Mouse (Mus musculus): Measurements from ENCODE around the gene Lyve1. TPM values are rescaled to one million over a fixed set of nuclear protein-coding genes. Genes with fewer than 3 reads are reported as not detected.

Lyve1 gene
- polyA plus RNA-seq, 1 experiment from 2014 or later = 13.8 TPM

DNA sequence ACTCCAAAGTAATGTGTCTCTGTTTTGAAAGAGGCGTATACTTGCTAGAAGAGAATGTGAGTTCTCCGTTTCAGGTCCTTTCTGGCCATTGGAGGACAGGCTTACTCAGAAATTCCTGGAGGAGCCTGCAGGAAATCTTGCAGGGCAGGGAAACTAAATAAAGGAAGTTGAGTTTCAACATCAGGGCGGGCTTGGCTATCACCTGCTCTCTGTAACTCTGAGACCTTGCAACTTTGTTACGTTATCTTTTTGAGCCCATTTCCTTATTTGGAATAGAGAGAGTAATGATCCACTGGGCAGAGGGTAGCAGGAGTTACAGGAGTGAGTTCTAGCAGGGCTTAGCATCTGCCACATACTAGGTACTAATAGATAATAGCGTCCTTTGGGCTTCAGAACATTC is 2.9 kb downstream of the Lyve1 start:
- peak overlapping the region; percentile 84 for H3K27ac ChIP-seq (ENCODE audit: low read length)
- peaks cover 25% of the 10 kb centered on the region for H3K4me1 ChIP-seq (ENCODE audit: control insufficient read depth, insufficient read depth, low read length)
- no peak overlapping the region for H3K4me3 ChIP-seq (ENCODE audit: low read length)
- H3K9me3 ChIP-seq (ENCODE audit: control insufficient read depth, low read length) = no peaks in the 10 kb centered on the region
- 0 out of 2 replicates have a peak overlapping the region, but pooled peaks have one; percentile 29 for H3K9ac ChIP-seq (ENCODE audit: low read depth, low read length)
- no peaks in the 10 kb centered on the region for H3K36me3 ChIP-seq (ENCODE audit: control insufficient read depth, insufficient read depth, low read length)
- no peaks in the 10 kb centered on the region for H3K27me3 ChIP-seq (replicated peaks; ENCODE audit: control insufficient read depth, insufficient read depth, low read length)
- peak overlapping the region; percentile 13; the same call in 1 of the 2 replicates for H3K4me2 ChIP-seq (ENCODE audit: low read depth, low read length)
- peak; percentile 89 for ATAC-seq
- 23% methylated on average over 5 of the region's 5 CpGs for WGBS

DNA sequence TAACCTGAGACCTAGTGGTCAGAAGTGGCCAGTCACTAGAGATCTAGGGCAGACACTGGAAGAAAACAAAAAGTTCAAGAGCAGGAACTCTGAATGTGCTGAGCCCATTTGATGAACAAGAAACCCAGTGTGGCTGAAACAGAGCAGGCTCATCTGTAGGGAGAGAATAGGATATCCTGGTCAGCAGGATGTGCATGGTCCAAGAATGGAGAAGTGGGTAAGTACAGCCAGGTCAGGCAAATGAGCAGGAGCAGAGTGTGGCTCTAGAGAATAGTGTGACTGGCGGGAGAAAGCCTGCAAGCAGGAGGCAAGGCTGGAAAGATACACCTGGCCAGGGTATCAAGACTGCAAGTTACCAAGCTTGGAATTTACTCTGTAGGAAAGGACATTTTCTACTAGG is 7.4 kb downstream of the Lyve1 start:
- Histone ChIP-seq H3K36me3 (ENCODE audit: control insufficient read depth, insufficient read depth, low read length) (no peaks in the 10 kb centered on the region), H3K4me2 (ENCODE audit: low read depth, low read length) (no peak overlapping the region), H3K27ac (ENCODE audit: low read length) (no peak overlapping the region), H3K27me3 (replicated peaks; ENCODE audit: control insufficient read depth, insufficient read depth, low read length) (no peaks in the 10 kb centered on the region), H3K4me3 (ENCODE audit: low read length) (no peak overlapping the region), H3K9ac (ENCODE audit: low read depth, low read length) (no peak overlapping the region), H3K4me1 (ENCODE audit: control insufficient read depth, insufficient read depth, low read length) (peaks cover 39% of the 10 kb centered on the region), H3K9me3 (ENCODE audit: control insufficient read depth, low read length) (no peaks in the 10 kb centered on the region)
- ATAC-seq = no peak
- 68% methylated on average over 1 of the region's 1 CpGs for WGBS

DNA sequence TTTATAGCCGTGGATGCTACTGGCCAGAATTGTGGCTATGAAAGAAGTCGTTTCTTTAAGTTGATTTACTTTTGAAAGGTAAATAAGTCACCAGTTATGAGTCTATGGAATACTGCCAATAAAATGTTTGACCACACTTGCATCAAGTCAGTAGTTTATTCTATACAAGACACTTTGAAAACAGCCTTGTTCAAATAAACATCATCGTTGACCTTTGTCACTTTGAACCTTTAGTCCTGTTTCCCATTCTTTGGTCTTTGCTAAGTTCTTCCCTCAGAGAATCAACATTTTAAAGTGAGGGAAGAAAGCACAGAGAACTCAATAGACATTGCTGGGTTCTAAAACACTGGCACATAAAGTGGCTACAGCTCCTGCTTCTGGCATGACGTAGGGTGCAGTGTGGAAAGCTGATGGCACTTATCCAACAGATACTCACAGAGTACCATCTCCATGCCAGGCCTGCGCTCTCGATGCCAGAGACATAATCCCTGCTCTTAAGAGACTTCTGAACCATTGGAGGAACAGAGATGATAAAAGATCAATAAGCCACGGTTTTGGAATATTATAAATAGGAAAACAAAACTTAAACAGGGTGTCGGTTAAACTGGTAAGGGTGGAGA is 8.0 kb downstream of the Lyve1 start:
- Histone ChIP-seq H3K9ac (ENCODE audit: low read depth, low read length) (no peak overlapping the region), H3K9me3 (ENCODE audit: control insufficient read depth, low read length) (no peaks in the 10 kb centered on the region), H3K27ac (ENCODE audit: low read length) (no peak overlapping the region), H3K36me3 (ENCODE audit: control insufficient read depth, insufficient read depth, low read length) (no peaks in the 10 kb centered on the region), H3K4me2 (ENCODE audit: low read depth, low read length) (no peak overlapping the region), H3K4me3 (ENCODE audit: low read length) (no peak overlapping the region), H3K4me1 (ENCODE audit: control insufficient read depth, insufficient read depth, low read length) (peaks cover 36% of the 10 kb centered on the region), H3K27me3 (replicated peaks; ENCODE audit: control insufficient read depth, insufficient read depth, low read length) (no peaks in the 10 kb centered on the region)
- 61% methylated on average over 8 of the region's 8 CpGs for WGBS
- ATAC-seq = no peak

DNA sequence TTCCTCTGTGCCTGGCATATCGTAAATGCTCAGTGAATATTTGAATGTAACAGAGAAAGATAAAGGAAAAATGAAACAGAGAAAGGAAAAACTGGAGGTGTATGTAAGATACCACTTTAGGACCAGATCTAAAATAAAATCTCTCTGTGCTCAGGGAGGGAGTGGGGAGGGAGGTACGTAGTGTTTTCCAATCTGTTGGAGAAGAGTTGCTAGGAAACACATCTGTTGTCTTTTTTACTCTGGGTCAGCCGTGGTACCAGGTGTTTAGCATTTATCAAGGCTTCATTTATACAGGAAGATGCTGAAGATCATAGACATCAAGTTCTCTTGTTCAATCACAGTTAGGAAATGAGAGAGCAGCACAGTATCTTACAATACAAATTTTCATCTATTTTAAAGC is 8.5 kb downstream of the Lyve1 start:
- Histone ChIP-seq H3K4me2 (ENCODE audit: low read depth, low read length) (no peak overlapping the region), H3K4me1 (ENCODE audit: control insufficient read depth, insufficient read depth, low read length) (peaks cover 32% of the 10 kb centered on the region), H3K9me3 (ENCODE audit: control insufficient read depth, low read length) (no peaks in the 10 kb centered on the region), H3K36me3 (ENCODE audit: control insufficient read depth, insufficient read depth, low read length) (no peaks in the 10 kb centered on the region), H3K27me3 (replicated peaks; ENCODE audit: control insufficient read depth, insufficient read depth, low read length) (no peaks in the 10 kb centered on the region), H3K9ac (ENCODE audit: low read depth, low read length) (no peak overlapping the region), H3K27ac (ENCODE audit: low read length) (no peak overlapping the region), H3K4me3 (ENCODE audit: low read length) (no peak overlapping the region)
- WGBS = 50% methylated on average over 3 of the region's 3 CpGs
- ATAC-seq = no peak

DNA sequence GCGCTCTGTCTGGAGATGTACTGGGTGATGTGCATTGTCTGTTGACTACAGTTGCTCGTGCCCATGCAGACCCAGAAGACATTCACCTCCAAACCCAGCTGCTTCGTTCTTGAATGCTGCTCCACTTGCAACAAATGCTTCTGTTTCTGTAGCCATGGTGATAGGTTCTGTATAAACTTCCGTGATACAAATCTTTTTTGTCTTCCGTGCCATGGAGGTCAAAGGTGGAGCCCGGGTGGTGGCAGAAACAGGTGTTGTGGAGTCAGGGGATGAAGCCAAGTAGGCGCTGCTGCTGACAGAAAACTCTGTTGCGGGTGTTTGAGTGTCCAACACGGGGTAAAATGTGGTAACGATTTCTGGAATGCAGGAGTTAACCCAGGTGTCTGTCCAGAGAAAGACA is 9.4 kb downstream of the Lyve1 start:
- no peak overlapping the region for H3K27ac ChIP-seq (ENCODE audit: low read length)
- H3K36me3 ChIP-seq (ENCODE audit: control insufficient read depth, insufficient read depth, low read length) = no peaks in the 10 kb centered on the region
- H3K27me3 ChIP-seq (replicated peaks; ENCODE audit: control insufficient read depth, insufficient read depth, low read length) = no peaks in the 10 kb centered on the region
- no peak overlapping the region for H3K4me2 ChIP-seq (ENCODE audit: low read depth, low read length)
- no peaks in the 10 kb centered on the region for H3K9me3 ChIP-seq (ENCODE audit: control insufficient read depth, low read length)
- peaks cover 26% of the 10 kb centered on the region for H3K4me1 ChIP-seq (ENCODE audit: control insufficient read depth, insufficient read depth, low read length)
- no peak overlapping the region for H3K4me3 ChIP-seq (ENCODE audit: low read length)
- H3K9ac ChIP-seq (ENCODE audit: low read depth, low read length) = no peak overlapping the region
- WGBS = 51% methylated on average over 10 of the region's 10 CpGs
- ATAC-seq = no peak

GRCm38 (mm10) chr7:110851541-110852203 is 11.4 kb downstream of the Lyve1 start:
- Histone ChIP-seq H3K27me3 (replicated peaks; ENCODE audit: control insufficient read depth, insufficient read depth, low read length) (no peaks in the 10 kb centered on the region), H3K9me3 (ENCODE audit: control insufficient read depth, low read length) (no peaks in the 10 kb centered on the region), H3K4me1 (ENCODE audit: control insufficient read depth, insufficient read depth, low read length) (peaks cover 26% of the 10 kb centered on the region), H3K4me2 (ENCODE audit: low read depth, low read length) (peak overlapping the region; percentile 12; the same call in 1 of the 2 replicates), H3K36me3 (ENCODE audit: control insufficient read depth, insufficient read depth, low read length) (no peaks in the 10 kb centered on the region), H3K9ac (ENCODE audit: low read depth, low read length) (0 out of 2 replicates have a peak overlapping the region, but pooled peaks have one; percentile 19), H3K27ac (ENCODE audit: low read length) (peak overlapping the region; percentile 91), H3K4me3 (ENCODE audit: low read length) (no peak overlapping the region)
- ATAC-seq = peak; percentile 81
- WGBS = 60% methylated on average over 7 of the region's 7 CpGs

GRCm38 (mm10) chr7:110848371-110848770 is 14.7 kb downstream of the Lyve1 start:
- Histone ChIP-seq H3K9ac (ENCODE audit: low read depth, low read length) (no peak overlapping the region), H3K9me3 (ENCODE audit: control insufficient read depth, low read length) (no peaks in the 10 kb centered on the region), H3K27ac (ENCODE audit: low read length) (no peak overlapping the region), H3K27me3 (replicated peaks; ENCODE audit: control insufficient read depth, insufficient read depth, low read length) (no peaks in the 10 kb centered on the region), H3K4me3 (ENCODE audit: low read length) (no peak overlapping the region), H3K36me3 (ENCODE audit: control insufficient read depth, insufficient read depth, low read length) (no peaks in the 10 kb centered on the region), H3K4me2 (ENCODE audit: low read depth, low read length) (no peak overlapping the region), H3K4me1 (ENCODE audit: control insufficient read depth, insufficient read depth, low read length) (peaks cover 10% of the 10 kb centered on the region)
- ATAC-seq = no peak
- 83% methylated on average over 1 of the region's 1 CpGs for WGBS

- 77% methylated on average over 2 of the region's 2 CpGs for WGBS
- no peak for ATAC-seq
- Histone ChIP-seq H3K9me3 (ENCODE audit: control insufficient read depth, low read length) (no peaks in the 10 kb centered on the region), H3K27me3 (replicated peaks; ENCODE audit: control insufficient read depth, insufficient read depth, low read length) (no peaks in the 10 kb centered on the region), H3K27ac (ENCODE audit: low read length) (no peak overlapping the region), H3K9ac (ENCODE audit: low read depth, low read length) (no peak overlapping the region), H3K4me1 (ENCODE audit: control insufficient read depth, insufficient read depth, low read length) (peaks cover 11% of the 10 kb centered on the region), H3K4me2 (ENCODE audit: low read depth, low read length) (no peak overlapping the region), H3K4me3 (ENCODE audit: low read length) (no peak overlapping the region), H3K36me3 (ENCODE audit: control insufficient read depth, insufficient read depth, low read length) (no peaks in the 10 kb centered on the region)
These were observed 15.7 kb downstream of the Lyve1 start for GRCm38 (mm10) chr7:110847321-110847720.

DNA sequence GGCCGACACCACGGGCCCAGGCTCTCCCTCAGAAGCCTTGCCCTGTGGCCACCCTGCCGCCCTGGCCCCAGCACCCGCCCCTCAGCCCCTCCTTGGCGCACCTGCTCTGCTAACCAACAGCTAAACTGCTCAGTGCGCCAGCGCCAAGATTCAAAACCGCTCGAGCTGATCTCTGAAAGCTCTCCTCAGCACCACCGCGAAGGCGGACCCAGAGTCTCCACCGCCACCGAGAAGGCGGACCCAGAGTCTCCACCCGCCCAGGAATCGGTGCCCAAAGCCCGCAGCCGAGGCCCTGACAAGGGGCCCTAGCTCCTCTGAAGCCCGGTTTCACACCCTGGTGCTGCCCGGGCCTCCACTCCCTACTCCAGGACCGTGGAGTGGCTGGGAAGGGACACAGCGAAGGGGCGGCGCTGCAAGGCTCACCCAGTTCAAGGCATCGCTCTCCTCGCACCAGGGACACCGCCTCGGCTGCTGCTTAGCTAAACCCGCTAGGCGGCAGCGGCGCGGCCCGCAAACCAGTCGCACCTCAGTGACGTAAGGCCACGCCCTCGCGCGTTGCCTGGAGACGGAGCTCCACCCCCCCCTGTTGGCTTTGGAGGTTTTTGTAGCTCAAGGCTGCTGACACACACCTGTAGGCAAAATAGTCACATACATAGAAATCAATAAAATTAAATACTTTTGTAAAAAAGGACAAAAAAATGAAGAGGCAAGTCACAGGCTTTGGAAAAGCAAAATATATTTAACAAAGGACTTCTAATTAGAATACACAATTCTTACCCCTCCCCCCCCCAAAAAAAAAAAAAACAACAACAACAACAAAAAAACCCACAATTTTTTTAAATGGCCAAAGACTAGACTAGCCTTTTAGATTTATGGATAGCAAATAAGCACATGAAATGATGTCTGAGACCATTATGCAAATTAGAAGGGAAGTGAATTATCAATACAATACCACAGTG is 18.8 kb downstream of the Lyve1 start, which contains the start of gene Rnf141:
Gene Rnf141 (minus strand): TSS at position 542 of the 959 bp plus-strand sequence.
- Histone ChIP-seq H3K9ac (ENCODE audit: low read depth, low read length) (peak within 1 kb of the TSS; percentile 93), H3K4me2 (ENCODE audit: low read depth, low read length) (peak within 1 kb of the TSS; percentile 83), H3K27ac (ENCODE audit: low read length) (peak within 1 kb of the TSS; percentile 99), H3K27me3 (replicated peaks; ENCODE audit: control insufficient read depth, insufficient read depth, low read length) (no peaks in the 10 kb centered on the region), H3K4me3 (ENCODE audit: low read length) (peak within 1 kb of the TSS; percentile 91), H3K4me1 (ENCODE audit: control insufficient read depth, insufficient read depth, low read length) (0 out of 2 replicates have a peak, but pooled peaks cover 3% of the 10 kb centered on the region), H3K36me3 (ENCODE audit: control insufficient read depth, insufficient read depth, low read length) (no peaks in the 10 kb centered on the region), H3K9me3 (ENCODE audit: control insufficient read depth, low read length) (no peaks in the 10 kb centered on the region)
- WGBS = under 1% methylated on average over 42 of the region's 42 CpGs
- ATAC-seq = peak; percentile 93

All from intestine, embryonic 16.5 days (tissue).